In genomic region chr17:80004345-80005239, GRCm38 (mm10) we compare ENCODE assay signal across 9 mouse cellular contexts. TPM values are rescaled to one million over a fixed set of nuclear protein-coding genes. Genes with fewer than 3 reads are reported as not detected.
DNase-seq lines count a peak whose midpoint lies in the region; ATAC-seq lines count a peak whose summit lies in the region.
"Had no signal": no experiment of that assay in that cellular context is flagged by ENCODE, and none has a peak within 500 bp of the region (broad histone marks: within the 10 kb centered on the region; RNA-seq: fewer than 3 reads in every experiment).

No protein-coding gene starts in this region.

- whole genome bisulfite sequencing in embryonic facial prominence, embryonic 11.5 days, result 49% methylated on average over 17 of the region's 17 CpGs
- WGBS in heart, embryonic 16.5 days, result 39% methylated on average over 17 of the region's 17 CpGs

- intact Hi-C loops in left cerebral cortex, postnatal 14 days (cut with DNase I), result loop anchor here (5.0 to 10.0 kb wide), 2 partner anchors 110 to 142 kb away; partner anchors contain the start of gene Atl2

- no peaks in the 10 kb centered on the region for H3K36me3 ChIP-seq in embryonic facial prominence, embryonic 11.5 days (replicated peaks; ENCODE audit: control insufficient read depth, insufficient read depth, low read depth, low read length)
- H3K36me3 ChIP-seq in heart, embryonic 16.5 days (ENCODE audit: control insufficient read depth, insufficient read depth), result no peaks in the 10 kb centered on the region
- H3K36me3 ChIP-seq: limb, embryonic 12.5 days had no signal

- H3K27me3 ChIP-seq in embryonic facial prominence, embryonic 11.5 days (ENCODE audit: control insufficient read depth, insufficient read depth, low read length), result no peaks in the 10 kb centered on the region
- H3K27me3 ChIP-seq in heart, embryonic 16.5 days (ENCODE audit: control insufficient read depth, insufficient read depth, low read length), result no peaks in the 10 kb centered on the region
- H3K27me3 ChIP-seq: limb, embryonic 12.5 days had no signal

- DNase-seq in cerebellum, adult 11 months, result peak; percentile 32
- peak; percentile 81 for DNase-seq in adrenal gland, adult 2 months
- peak; percentile 71 for DNase-seq in embryonic facial prominence, embryonic 11.5 days (ENCODE audit: low spot score)
- peak; percentile 55 to 71 for DNase-seq in left cerebral cortex, postnatal 14 days (ENCODE audit: low spot score in 2 of 2)
- peak; percentile 56 for DNase-seq in mesoderm, embryonic 11.5 days (ENCODE audit: low read depth, low spot score)
- DNase-seq in spleen, postnatal 4 days (ENCODE audit: low spot score in 2 of 2), result peak; percentile 73 to 87

- H3K4me1 ChIP-seq in embryonic facial prominence, embryonic 11.5 days (ENCODE audit: control insufficient read depth, insufficient read depth, low read length), result no peaks in the 10 kb centered on the region
- H3K4me1 ChIP-seq in heart, embryonic 16.5 days (ENCODE audit: control insufficient read depth, insufficient read depth, low read length), result peaks cover 20% of the 10 kb centered on the region

- H3K4me2 ChIP-seq in embryonic facial prominence, embryonic 11.5 days (ENCODE audit: low read depth, low read length), result no peak overlapping the region
- peak overlapping the region; percentile 22; the same call in 1 of the 2 replicates for H3K4me2 ChIP-seq in heart, embryonic 16.5 days (ENCODE audit: low read depth, low read length)
- H3K4me2 ChIP-seq: limb, embryonic 12.5 days had no signal

- no peak for ATAC-seq in cerebellum, adult (ENCODE audit: insufficient number of reproducible peaks, low FRiP score, low TSS enrichment)
- ATAC-seq in embryonic facial prominence, embryonic 11.5 days (replicated peaks; ENCODE audit: insufficient number of reproducible peaks, low FRiP score, low TSS enrichment, low read depth), result peak; percentile 26; the same call in 1 of the 2 replicates
- peak; percentile 56 for ATAC-seq in heart, embryonic 16.5 days (replicated peaks; ENCODE audit: extremely low read depth, insufficient read depth, low FRiP score)

- H3K9me3 ChIP-seq in embryonic facial prominence, embryonic 11.5 days (replicated peaks; ENCODE audit: control insufficient read depth, low read length), result no peaks in the 10 kb centered on the region
- no peaks in the 10 kb centered on the region for H3K9me3 ChIP-seq in heart, embryonic 16.5 days (replicated peaks; ENCODE audit: control insufficient read depth, low read length)
- H3K9me3 ChIP-seq: limb, embryonic 12.5 days had no signal

- H3K27ac ChIP-seq in embryonic facial prominence, embryonic 11.5 days (replicated peaks; ENCODE audit: low read depth, low read length), result no peak overlapping the region
- H3K27ac ChIP-seq in heart, embryonic 16.5 days (ENCODE audit: low read length), result no peak overlapping the region
- H3K27ac ChIP-seq: limb, embryonic 12.5 days had no signal

- H3K4me3 ChIP-seq in embryonic facial prominence, embryonic 11.5 days (ENCODE audit: low read depth, low read length), result no peak overlapping the region
- H3K4me3 ChIP-seq in heart, embryonic 16.5 days (ENCODE audit: low read length), result no peak overlapping the region
- H3K4me3 ChIP-seq: limb, embryonic 12.5 days had no signal

- H3K9ac ChIP-seq in embryonic facial prominence, embryonic 11.5 days (replicated peaks; ENCODE audit: low read length), result no peak overlapping the region
- no peak overlapping the region for H3K9ac ChIP-seq in heart, embryonic 16.5 days (ENCODE audit: low read length)
- H3K9ac ChIP-seq: limb, embryonic 12.5 days had no signal

RNA-seq across cellular contexts. Expression of gene Hnrnpll, which starts 57.5 kb away (rescaled TPM):
- total RNA-seq in adrenal gland, adult 2 months (2021), result 10 to 100 TPM; 43.5 to 44.5 TPM
- 14.8 and 15.2 TPM in 2 replicates for polyA plus RNA-seq in adrenal gland, adult 2 months (2012; rRNA removed)
- 114 and 127 TPM in 2 replicates for polyA plus RNA-seq in embryonic facial prominence, embryonic 11.5 days (2014; fragmentation: Nextera tagmentation; extraction: Ambion mirVana)
- polyA plus RNA-seq in heart, embryonic 16.5 days (2015; fragmentation: Nextera tagmentation; extraction: Ambion mirVana), result 38.7 and 44.4 TPM in 2 replicates
- total RNA-seq in left cerebral cortex, postnatal 14 days (2021), result 10 to 100 TPM; 59.4 to 60.9 TPM
